Mouse (Mus musculus) adrenal gland, adult (tissue): ENCODE measurements around the gene Wipf2.

Experiments used
- DNase-seq, 2 experiments: peaks; one replicate each; pipeline ENCODE4 v3.0.0; 2022 to 2023; ENCODE audit warnings: low spot score in 1 of 2; ENCODE audit not compliant: inconsistent age in 2 of 2

Wipf2 gene

GRCm38 (mm10) chr11:98854116-98854515 is 9.3 kb upstream of the Wipf2 start:
- no peak for DNase-seq

- DNase-seq: no peak
Measured at GRCm38 (mm10) chr11:98854659-98855058, 8.8 kb upstream of the Wipf2 start.

- peak; percentile 85 to 96 for DNase-seq
Measured at GRCm38 (mm10) chr11:98858759-98859731, 4.4 kb upstream of the Wipf2 start.

- peak in 1 of 2 experiments; percentile 83 for DNase-seq
Measured at GRCm38 (mm10) chr11:98863751-98864429, 452 bp downstream of the Wipf2 start.

- no peak for DNase-seq
Measured at GRCm38 (mm10) chr11:98867293-98867692, 3.9 kb downstream of the Wipf2 start.

GRCm38 (mm10) chr11:98869906-98870305 is 6.5 kb downstream of the Wipf2 start:
- DNase-seq: peak in 1 of 2 experiments; percentile 49

- DNase-seq: no peak
Measured at GRCm38 (mm10) chr11:98870791-98871190, 7.4 kb downstream of the Wipf2 start.

- DNase-seq: no peak
Measured at GRCm38 (mm10) chr11:98871416-98871815, 8.0 kb downstream of the Wipf2 start.

GRCm38 (mm10) chr11:98872040-98872439 is 8.6 kb downstream of the Wipf2 start:
- DNase-seq: peak in 1 of 2 experiments; percentile 56

GRCm38 (mm10) chr11:98873900-98874299 is 10.5 kb downstream of the Wipf2 start:
- no peak for DNase-seq

- DNase-seq: no peak
Measured at GRCm38 (mm10) chr11:98877001-98877400, 13.6 kb downstream of the Wipf2 start.

GRCm38 (mm10) chr11:98887703-98888102 is 24.3 kb downstream of the Wipf2 start:
- DNase-seq: no peak

GRCm38 (mm10) chr11:98889077-98889476 is 25.6 kb downstream of the Wipf2 start:
- DNase-seq: no peak

- no peak for DNase-seq
Measured at GRCm38 (mm10) chr11:98889977-98890376, 26.5 kb downstream of the Wipf2 start.

- no peak for DNase-seq
Measured at GRCm38 (mm10) chr11:98892426-98892825, 29.0 kb downstream of the Wipf2 start.

GRCm38 (mm10) chr11:98900529-98901125 is 37.2 kb downstream of the Wipf2 start:
- DNase-seq: peak in 1 of 2 experiments; percentile 30

GRCm38 (mm10) chr11:98902621-98903245 is 39.3 kb downstream of the Wipf2 start:
- no peak for DNase-seq

GRCm38 (mm10) chr11:98904577-98904976 is 41.1 kb downstream of the Wipf2 start:
- no peak for DNase-seq

GRCm38 (mm10) chr11:98905033-98905432 is 41.6 kb downstream of the Wipf2 start:
- no peak for DNase-seq

GRCm38 (mm10) chr11:98905583-98905982 is 42.1 kb downstream of the Wipf2 start:
- no peak for DNase-seq

- no peak for DNase-seq
Measured at GRCm38 (mm10) chr11:98907063-98907436, 43.6 kb downstream of the Wipf2 start.
